ENCODE assay signal across 8 mouse cellular contexts in the genomic region with DNA sequence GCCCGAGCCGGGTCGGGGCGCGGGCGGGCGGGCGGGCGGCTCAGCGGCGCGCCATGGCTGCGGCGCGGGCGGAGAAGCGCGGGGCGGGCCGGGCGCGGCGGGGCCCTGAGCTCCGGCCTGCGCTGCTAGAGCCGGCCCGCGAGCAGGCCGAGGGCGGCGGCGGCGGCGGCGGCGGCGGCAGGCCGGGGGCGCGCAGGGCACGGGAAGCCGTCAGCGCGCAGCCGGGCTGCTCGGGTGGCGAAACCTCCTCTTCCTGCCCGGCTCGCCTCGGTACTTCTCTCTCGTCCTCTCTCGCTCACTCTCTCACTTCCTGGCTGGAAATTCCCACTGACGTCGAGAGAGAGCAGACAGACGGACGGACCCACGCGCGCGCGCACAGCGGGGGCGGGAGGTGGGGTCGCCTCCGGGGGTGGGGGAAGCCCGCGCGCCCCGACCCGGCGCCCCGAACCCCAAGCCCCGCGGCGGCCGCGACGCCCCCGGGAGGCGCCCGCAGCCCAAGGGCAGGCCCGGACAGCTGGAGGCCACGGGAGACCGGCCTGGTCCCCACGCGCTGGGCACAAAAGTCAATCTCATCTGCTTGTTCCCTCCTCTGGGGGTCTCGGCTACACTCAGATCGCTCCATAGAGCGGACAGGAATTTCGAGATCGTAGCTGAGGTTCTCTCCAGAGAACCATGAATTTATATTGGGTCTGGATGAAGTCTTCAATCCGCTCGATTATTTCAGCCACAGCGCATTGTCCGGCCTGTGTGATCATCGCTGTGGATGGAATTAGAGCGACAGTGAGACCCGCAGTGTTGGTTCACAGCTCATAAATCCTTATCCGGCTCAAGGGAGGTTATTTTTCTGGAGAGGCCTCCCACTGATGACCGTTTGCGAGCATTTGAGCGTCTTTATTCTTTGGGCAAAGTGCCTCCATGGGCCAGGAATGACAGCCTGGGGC. TPM values are rescaled to one million over a fixed set of nuclear protein-coding genes. Genes with fewer than 3 reads are reported as not detected.
DNase-seq lines count a peak whose midpoint lies in the region; ATAC-seq and TF ChIP-seq lines count a peak whose summit lies in the region.

A gene (minus strand): TSS at position 357 of the 941 bp plus-strand sequence.

- peak; percentile 88 for DNase-seq in CH12.LX (ENCODE audit: extremely low read depth)
- peak; percentile 59 for DNase-seq in forebrain, embryonic 14.5 days (ENCODE audit: low spot score)
- DNase-seq in heart, postnatal 14 days, result peak; percentile 73 to 74
- DNase-seq in kidney, postnatal 4 days, result peak; percentile 73 to 81
- DNase-seq in lung, adult 2 months, result peak; percentile 76
- peak; percentile 72 for DNase-seq in testis, postnatal 10 days (ENCODE audit: low spot score)

- under 1% methylated on average over 73 of the region's 102 CpGs for WGBS in forebrain, embryonic 14.5 days
- 9% methylated on average over 99 of the region's 102 CpGs for WGBS in lung, adult 2 months
- under 1% methylated on average over 53 of the region's 102 CpGs for WGBS in neural tube, embryonic 14.5 days

- peaks cover 42% of the 10 kb centered on the region for H3K79me2 ChIP-seq in CH12.LX (replicated peaks; ENCODE audit: control insufficient read depth, extremely low read depth, insufficient read depth, poor library complexity, severe bottlenecking)

- H3K9ac ChIP-seq in CH12.LX (ENCODE audit: insufficient read depth, low read depth), result peak within 1 kb of the TSS; percentile 99
- peak within 1 kb of the TSS; percentile 95 for H3K9ac ChIP-seq in forebrain, embryonic 14.5 days (ENCODE audit: low read length)
- peak within 1 kb of the TSS; percentile 97 for H3K9ac ChIP-seq in neural tube, embryonic 14.5 days (replicated peaks; ENCODE audit: low read depth, low read length)

- intact Hi-C loops in heart, postnatal 14 days (cut with DNase I), result loop anchor here (5.0 kb wide), 3 partner anchors 54 to 254 kb away; a partner anchor contains a TSS

- H3K27me3 ChIP-seq in CH12.LX (replicated peaks), result peaks cover 2% of the 10 kb centered on the region
- no peaks in the 10 kb centered on the region for H3K27me3 ChIP-seq in forebrain, embryonic 14.5 days (replicated peaks; ENCODE audit: control insufficient read depth, insufficient read depth, low read length)
- no peaks in the 10 kb centered on the region for H3K27me3 ChIP-seq in neural tube, embryonic 14.5 days (ENCODE audit: control insufficient read depth, insufficient read depth, low read length)

- TF ChIP-seq EP300 in CH12.LX (IDR thresholded peaks at IDR 0.05; ENCODE audit: low read length), result peak; percentile 64; the same call in 1 of the 2 replicates

- no peak for TF ChIP-seq CTCF in CH12.LX (conservative IDR thresholded peaks at IDR 0.05 in 1 of 2, IDR thresholded peaks at IDR 0.05 in 1 of 2; ENCODE audit: low read depth in 2 of 2, low read length in 2 of 2)
- no peak for TF ChIP-seq CTCF in lung, adult 2 months (IDR thresholded peaks at IDR 0.05; ENCODE audit: insufficient read depth, low read length)

- dilution Hi-C loops in CH12.LX (cut with MboI; ENCODE audit: extremely low pct_ligation_motif_present, extremely low pct_unique_long_range_greater_than_20kb, low sequenced_read_pairs), result no loop called here

- peak within 1 kb of the TSS; percentile 60 for H3K27ac ChIP-seq in CH12.LX (ENCODE audit: insufficient read depth, low read depth)
- H3K27ac ChIP-seq in forebrain, embryonic 14.5 days (ENCODE audit: low read depth, low read length), result peak within 1 kb of the TSS; percentile 90
- H3K27ac ChIP-seq in neural tube, embryonic 14.5 days (ENCODE audit: low read depth, low read length), result peak within 1 kb of the TSS; percentile 90

- peak; percentile 84 for TF ChIP-seq POLR2A in CH12.LX (IDR thresholded peaks at IDR 0.05; ENCODE audit: low read depth, low read length)
- TF ChIP-seq POLR2A in lung, adult 2 months (IDR thresholded peaks at IDR 0.05; ENCODE audit: borderline replicate concordance, extremely low read depth, low read depth, low read length), result peak; percentile 74; the same call in 1 of the 2 replicates

- no peaks in the 10 kb centered on the region for H3K9me3 ChIP-seq in CH12.LX (replicated peaks; ENCODE audit: low read length)
- H3K9me3 ChIP-seq in forebrain, embryonic 14.5 days (replicated peaks; ENCODE audit: control insufficient read depth, low read length), result no peaks in the 10 kb centered on the region
- H3K9me3 ChIP-seq in neural tube, embryonic 14.5 days (ENCODE audit: control insufficient read depth, low read length), result no peaks in the 10 kb centered on the region

- in situ Hi-C loops in CH12.LX (cut with MboI; ENCODE audit: low pct_ligation_motif_present, low pct_unique_long_range_greater_than_20kb, low sequenced_read_pairs), result no loop called here

- H3K4me3 ChIP-seq in CH12.LX (replicated peaks in 1 of 3; ENCODE audit: low read depth in 2 of 3, low read length in 2 of 3, poor library complexity in 1 of 3), result peak within 1 kb of the TSS; percentile 74 to 93 (median 84)
- peak within 1 kb of the TSS; percentile 79 for H3K4me3 ChIP-seq in forebrain, embryonic 14.5 days (ENCODE audit: low read depth, low read length)
- H3K4me3 ChIP-seq in lung, adult 2 months (replicated peaks; ENCODE audit: extremely low read depth, low read depth, low read length), result peak within 1 kb of the TSS; percentile 98
- peak within 1 kb of the TSS; percentile 82 for H3K4me3 ChIP-seq in neural tube, embryonic 14.5 days (ENCODE audit: low read depth, low read length)

- H3K36me3 ChIP-seq in CH12.LX (replicated peaks in 1 of 2; ENCODE audit: control insufficient read depth in 1 of 2, insufficient read depth in 1 of 2, low read length in 1 of 2), result peaks cover 0 to 8% of the 10 kb centered on the region in 2 experiments
- H3K36me3 ChIP-seq in forebrain, embryonic 14.5 days (ENCODE audit: control insufficient read depth, insufficient read depth, low read length), result no peaks in the 10 kb centered on the region
- no peaks in the 10 kb centered on the region for H3K36me3 ChIP-seq in neural tube, embryonic 14.5 days (ENCODE audit: control insufficient read depth, insufficient read depth, low read length)

- peaks cover 11 to 37% of the 10 kb centered on the region in 2 experiments for H3K4me1 ChIP-seq in CH12.LX (ENCODE audit: control insufficient read depth in 1 of 2, insufficient read depth in 2 of 2)
- peaks cover 12% of the 10 kb centered on the region; the same call in 1 of the 2 replicates for H3K4me1 ChIP-seq in forebrain, embryonic 14.5 days (ENCODE audit: control insufficient read depth, insufficient read depth, low read length)
- peaks cover 14% of the 10 kb centered on the region for H3K4me1 ChIP-seq in lung, adult 2 months (ENCODE audit: control insufficient read depth, insufficient read depth, low read length)
- peaks cover 20% of the 10 kb centered on the region; the same call in 1 of the 2 replicates for H3K4me1 ChIP-seq in neural tube, embryonic 14.5 days (ENCODE audit: control insufficient read depth, insufficient read depth, low read length)

- peak within 1 kb of the TSS; percentile 99 for H3K4me2 ChIP-seq in CH12.LX (ENCODE audit: insufficient read depth, low read depth, poor library complexity, severe bottlenecking)
- peak within 1 kb of the TSS; percentile 74 for H3K4me2 ChIP-seq in forebrain, embryonic 14.5 days (ENCODE audit: low read length)
- H3K4me2 ChIP-seq in neural tube, embryonic 14.5 days (ENCODE audit: low read depth, low read length), result peak within 1 kb of the TSS; percentile 81

- peak; percentile 61 for ATAC-seq in cerebellum, adult (ENCODE audit: insufficient number of reproducible peaks, low FRiP score, low TSS enrichment)
- ATAC-seq in forebrain, embryonic 14.5 days, result peak; percentile 89
- peak; percentile 85 for ATAC-seq in neural tube, embryonic 14.5 days (ENCODE audit: low read depth)

- no peak for TF ChIP-seq RAD21 in CH12.LX (IDR thresholded peaks at IDR 0.05; ENCODE audit: low read depth, low read length)

TF ChIP-seq in CH12.LX, 34 proteins besides CTCF, POLR2A, EP300 and RAD21 (continues in another document):
- TF ChIP-seq USF2 (conservative IDR thresholded peaks at IDR 0.05; ENCODE audit: low read depth, low read length) (no peak), ETS1 (conservative IDR thresholded peaks at IDR 0.05; ENCODE audit: low read depth, low read length) (peak; percentile 29; the same call in 1 of the 2 replicates), MEF2A (IDR thresholded peaks at IDR 0.05; ENCODE audit: borderline replicate concordance, low read depth, low read length) (peak; percentile 65), IRF4 (IDR thresholded peaks at IDR 0.05; ENCODE audit: low read depth, low read length) (peak; percentile 88), NELFE (IDR thresholded peaks at IDR 0.05; ENCODE audit: low read depth, low read length) (peak; percentile 65), ZKSCAN1 (IDR thresholded peaks at IDR 0.05; ENCODE audit: borderline replicate concordance, low read depth, low read length) (no peak), UBTF (IDR thresholded peaks at IDR 0.05; ENCODE audit: low read depth, low read length) (peak; percentile 85), ELF1 (IDR thresholded peaks at IDR 0.05; ENCODE audit: low read depth, low read length) (peak; percentile 86), KAT2A (IDR thresholded peaks at IDR 0.05; ENCODE audit: insufficient replicate concordance, low read length) (no peak), SIN3A (IDR thresholded peaks at IDR 0.05; ENCODE audit: low read length) (peak; percentile 28; the same call in 1 of the 2 replicates), BHLHE40 (IDR thresholded peaks at IDR 0.05; ENCODE audit: low read depth, low read length) (peak; percentile 49), HCFC1 (IDR thresholded peaks at IDR 0.05; ENCODE audit: low read depth, low read length) (peak; percentile 23), ZMIZ1 (IDR thresholded peaks at IDR 0.05; ENCODE audit: low read depth, low read length) (0 out of 2 replicates have a peak, but pooled peaks have one; percentile 54), USF1 (IDR thresholded peaks at IDR 0.05; ENCODE audit: low read depth, low read length) (no peak), MAX (IDR thresholded peaks at IDR 0.05; ENCODE audit: low read length) (0 out of 2 replicates have a peak, but pooled peaks have one; percentile 49), TCF12 (IDR thresholded peaks at IDR 0.05; ENCODE audit: low read depth, low read length) (peak; percentile 88), MXI1 (IDR thresholded peaks at IDR 0.05; ENCODE audit: low read depth, low read length) (no peak; the same call in 1 of the 2 replicates), JUND (conservative IDR thresholded peaks at IDR 0.05; ENCODE audit: low read depth, low read length) (no peak), NRF1 (IDR thresholded peaks at IDR 0.05; ENCODE audit: low read depth, low read length) (peak; percentile 77)

RNA-seq across cellular contexts. Expression of the gene that starts here (rescaled TPM):
- 256 and 271 TPM in 2 replicates for total RNA-seq in CH12.LX (2012; rRNA removed)
- total RNA-seq in CH12.LX (2014; rRNA removed), result 351 and 369 TPM in 2 replicates
- polyA plus RNA-seq in CH12.LX (2012; ENCODE audit: insufficient read length, low read depth), result 283 and 346 TPM in 2 replicates
- polyA plus RNA-seq in forebrain, embryonic 14.5 days (2014; fragmentation: Nextera tagmentation; extraction: Ambion mirVana), result 7.2 TPM in 2 replicates
- total RNA-seq in heart, postnatal 14 days (2021), result 10 to 100 TPM; 44.1 to 45.4 TPM
- polyA plus RNA-seq in lung, adult 2 months (2012; rRNA removed), result 114 and 126 TPM in 2 replicates
- polyA plus RNA-seq in neural tube, embryonic 14.5 days (2014; fragmentation: Nextera tagmentation; extraction: Ambion mirVana), result 8.5 and 9.6 TPM in 2 replicates

Comparison
In these comparisons a context has a peak if more than half of its experiments do, and no peak if none do; other contexts are left out.
1. Peak in every context shown above with its lines: DNase-seq, ATAC-seq, H3K4me3 ChIP-seq and H3K27ac ChIP-seq.
2. RNA of the gene that starts here (total RNA-seq): 256 to 369 TPM in CH12.LX; 44.1 to 45.4 TPM in heart, postnatal 14 days; every median in the first group is over 4 times any median in the second.
3. RNA of the gene that starts here (polyA plus RNA-seq): 283 to 346 TPM in CH12.LX and 114 to 126 TPM in lung, adult 2 months; 8.5 to 9.6 TPM in neural tube, embryonic 14.5 days and 7.2 TPM in forebrain, embryonic 14.5 days; every median in the first group is over 10 times any median in the second.